Mouse (Mus musculus) testis, adult 2 months (tissue): ENCODE data around the gene Iqgap2.

Experiments used
- CTCF ChIP-seq: fragments of 200-500 bp; IDR thresholded peaks from 2 replicates; pipeline ENCODE4 v1.5.1; 2012; ENCODE audit warnings: low read depth, mild to moderate bottlenecking, inconsistent platforms, low read length, moderate library complexity; ENCODE audit not compliant: control insufficient read depth, insufficient read depth, insufficient replicate concordance
- POLR2A ChIP-seq: fragments of 200-500 bp; IDR thresholded peaks from 2 replicates; pipeline ENCODE4 v1.6.1; 2012; ENCODE audit warnings: low read depth, mild to moderate bottlenecking, inconsistent platforms, low read length, moderate library complexity; ENCODE audit not compliant: control insufficient read depth

DNA sequence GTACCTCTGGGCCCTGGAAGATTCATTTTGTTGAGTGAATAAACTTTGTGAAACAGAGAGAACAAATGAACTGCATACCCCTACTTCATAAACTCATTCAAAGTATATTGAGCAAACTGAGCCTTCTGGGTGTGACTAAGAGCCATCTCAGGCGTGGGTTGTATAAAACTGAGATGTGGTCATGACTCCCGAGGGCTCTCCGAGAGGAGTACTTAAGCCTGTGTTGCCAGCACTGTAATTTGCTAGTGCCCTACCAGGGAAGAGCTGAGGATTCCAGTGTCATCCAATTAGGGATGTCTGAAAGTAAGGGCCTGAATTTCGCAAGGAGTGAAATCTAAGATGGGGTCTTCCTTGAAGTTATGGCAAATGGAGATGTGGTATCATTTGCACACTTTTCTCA, 304.1 kb downstream of the Iqgap2 start:
- TF ChIP-seq POLR2A (no peak), CTCF (no peak)
